Mouse (Mus musculus): ENCODE measurements around the gene Vta1. TPM values are rescaled to one million over a fixed set of nuclear protein-coding genes. Genes with fewer than 3 reads are reported as not detected.
A peak's percentile ranks its signal among the peaks of the same experiment; 100 is the strongest.

Vta1 gene
- polyA plus RNA-seq (2012; rRNA removed): 77.7 and 82.5 TPM in 2 replicates

- Histone ChIP-seq H3K27me3 (replicated peaks; ENCODE audit: control insufficient read depth, insufficient read depth, low read length) (no peaks in the 10 kb centered on the region), H3K27ac (ENCODE audit: insufficient read depth, low read depth, low read length) (0 out of 2 replicates have a peak within 1 kb of the TSS, but pooled peaks have one; percentile 33), H3K36me3 (ENCODE audit: control insufficient read depth, insufficient read depth, low read length) (no peaks in the 10 kb centered on the region), H3K4me3 (ENCODE audit: insufficient read depth, low read depth, low read length) (peak within 1 kb of the TSS; percentile 87), H3K4me1 (ENCODE audit: control insufficient read depth, insufficient read depth, low read length) (no peaks in the 10 kb centered on the region)
- peak; percentile 90 for TF ChIP-seq CTCF (conservative IDR thresholded peaks at IDR 0.05; ENCODE audit: insufficient read depth, insufficient read length, low read depth, low read length)
- TF ChIP-seq POLR2A (IDR thresholded peaks at IDR 0.05; ENCODE audit: low read depth, low read length): no peak
- peak; percentile 99 for DNase-seq
- under 1% methylated on average over 50 of the region's 50 CpGs for WGBS
These were observed at the start of gene Vta1, which contains the start of gene Nmbr for GRCm38 (mm10) chr10:14705072-14706066. Gene Vta1 (minus strand): TSS chr10:14705560. Gene Nmbr (plus strand): TSS chr10:14705591.

DNA sequence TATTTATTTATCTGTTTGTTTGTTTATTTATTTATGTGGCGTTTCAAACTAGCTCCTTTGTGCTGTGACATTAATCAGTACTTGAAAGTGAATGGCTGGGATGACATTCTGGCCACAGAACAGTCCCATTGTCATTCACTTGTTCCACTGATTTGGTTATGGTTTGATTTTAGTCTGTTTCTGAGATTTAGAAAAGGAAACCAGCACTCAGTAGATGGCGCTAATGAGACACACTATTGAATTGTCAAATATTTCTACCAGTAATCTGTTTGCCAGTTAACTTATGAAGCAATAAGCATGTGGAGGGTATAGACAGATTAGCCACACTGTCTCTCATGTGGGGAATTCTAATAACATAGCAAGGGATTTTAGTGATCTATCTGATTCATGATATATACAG, 28.9 kb upstream of the Vta1 start:
- no peak overlapping the region for H3K4me3 ChIP-seq (ENCODE audit: insufficient read depth, low read depth, low read length)
- DNase-seq: peak; percentile 30
- H3K27ac ChIP-seq (ENCODE audit: insufficient read depth, low read depth, low read length): no peak overlapping the region
- H3K36me3 ChIP-seq (ENCODE audit: control insufficient read depth, insufficient read depth, low read length): no peaks in the 10 kb centered on the region
- no peak for TF ChIP-seq CTCF (conservative IDR thresholded peaks at IDR 0.05; ENCODE audit: insufficient read depth, insufficient read length, low read depth, low read length)
- TF ChIP-seq POLR2A (IDR thresholded peaks at IDR 0.05; ENCODE audit: low read depth, low read length): no peak
- WGBS: 11% methylated on average over 2 of the region's 2 CpGs
- no peaks in the 10 kb centered on the region for H3K27me3 ChIP-seq (replicated peaks; ENCODE audit: control insufficient read depth, insufficient read depth, low read length)
- no peaks in the 10 kb centered on the region for H3K4me1 ChIP-seq (ENCODE audit: control insufficient read depth, insufficient read depth, low read length)

DNA sequence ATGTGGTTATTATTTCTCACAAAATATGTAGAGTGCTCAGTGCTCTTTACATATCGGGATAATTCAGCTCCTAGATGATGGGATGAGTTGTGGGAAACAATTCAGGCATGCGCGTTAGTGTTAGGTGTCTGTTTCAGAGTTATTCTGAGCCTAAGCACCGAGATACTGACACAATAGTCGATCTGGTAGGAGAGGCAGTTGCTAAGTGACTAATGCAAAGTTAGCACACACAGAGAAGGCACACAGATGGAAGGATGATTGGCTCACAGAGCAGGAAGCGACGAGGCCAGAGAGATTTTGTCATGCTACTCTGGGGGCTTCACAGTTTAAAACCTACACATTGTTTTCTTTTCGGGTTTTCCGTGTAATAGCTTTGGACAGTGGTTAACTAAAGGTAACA, 20.3 kb upstream of the Vta1 start:
- no peaks in the 10 kb centered on the region for H3K4me1 ChIP-seq (ENCODE audit: control insufficient read depth, insufficient read depth, low read length)
- DNase-seq: no peak
- no peak overlapping the region for H3K4me3 ChIP-seq (ENCODE audit: insufficient read depth, low read depth, low read length)
- no peaks in the 10 kb centered on the region for H3K36me3 ChIP-seq (ENCODE audit: control insufficient read depth, insufficient read depth, low read length)
- WGBS: 69% methylated on average over 9 of the region's 9 CpGs
- TF ChIP-seq CTCF (conservative IDR thresholded peaks at IDR 0.05; ENCODE audit: insufficient read depth, insufficient read length, low read depth, low read length): no peak
- TF ChIP-seq POLR2A (IDR thresholded peaks at IDR 0.05; ENCODE audit: low read depth, low read length): no peak
- H3K27me3 ChIP-seq (replicated peaks; ENCODE audit: control insufficient read depth, insufficient read depth, low read length): no peaks in the 10 kb centered on the region
- no peak overlapping the region for H3K27ac ChIP-seq (ENCODE audit: insufficient read depth, low read depth, low read length)

- 64% methylated on average over 3 of the region's 3 CpGs for WGBS
- Histone ChIP-seq H3K27me3 (replicated peaks; ENCODE audit: control insufficient read depth, insufficient read depth, low read length) (no peaks in the 10 kb centered on the region), H3K27ac (ENCODE audit: insufficient read depth, low read depth, low read length) (no peak within 1 kb of the TSS), H3K36me3 (ENCODE audit: control insufficient read depth, insufficient read depth, low read length) (no peaks in the 10 kb centered on the region), H3K4me1 (ENCODE audit: control insufficient read depth, insufficient read depth, low read length) (no peaks in the 10 kb centered on the region), H3K4me3 (ENCODE audit: insufficient read depth, low read depth, low read length) (no peak within 1 kb of the TSS)
- DNase-seq: no peak
- TF ChIP-seq CTCF (conservative IDR thresholded peaks at IDR 0.05; ENCODE audit: insufficient read depth, insufficient read length, low read depth, low read length): no peak
These were observed 12.8 kb upstream of the Vta1 start, which contains the start of gene Gje1 for GRCm38 (mm10) chr10:14718114-14718513. Gene Gje1 (minus strand): TSS chr10:14718214.

- TF ChIP-seq CTCF (conservative IDR thresholded peaks at IDR 0.05; ENCODE audit: insufficient read depth, insufficient read length, low read depth, low read length) (no peak), POLR2A (IDR thresholded peaks at IDR 0.05; ENCODE audit: low read depth, low read length) (no peak)
- no peak overlapping the region for H3K27ac ChIP-seq (ENCODE audit: insufficient read depth, low read depth, low read length)
- H3K4me1 ChIP-seq (ENCODE audit: control insufficient read depth, insufficient read depth, low read length): no peaks in the 10 kb centered on the region
- no peak overlapping the region for H3K4me3 ChIP-seq (ENCODE audit: insufficient read depth, low read depth, low read length)
- DNase-seq: no peak
- 54% methylated on average over 4 of the region's 4 CpGs for WGBS
- no peaks in the 10 kb centered on the region for H3K27me3 ChIP-seq (replicated peaks; ENCODE audit: control insufficient read depth, insufficient read depth, low read length)
- H3K36me3 ChIP-seq (ENCODE audit: control insufficient read depth, insufficient read depth, low read length): no peaks in the 10 kb centered on the region
These were observed 1.4 kb downstream of the Vta1 start for GRCm38 (mm10) chr10:14703830-14704420.

DNA sequence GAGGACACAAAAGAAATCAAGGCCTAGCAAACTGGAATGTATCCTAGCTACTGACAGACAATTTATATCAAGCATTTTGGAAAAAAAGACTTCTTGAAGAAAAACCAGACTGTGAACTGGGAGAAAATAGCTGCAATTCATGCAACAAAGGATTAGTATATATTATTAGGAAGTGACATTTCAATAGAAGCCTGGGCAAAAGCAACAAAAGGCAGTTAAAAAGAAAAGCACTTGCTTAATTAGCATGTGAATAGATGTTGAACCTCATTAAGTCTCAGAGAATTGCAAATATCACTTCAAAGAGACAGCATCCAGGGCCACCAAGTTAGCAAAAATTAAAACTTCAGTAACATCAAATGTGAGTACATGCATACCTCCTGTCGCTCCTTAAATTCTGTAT, 2.1 kb downstream of the Vta1 start:
- WGBS: 82% methylated on average over 1 of the region's 1 CpGs

GRCm38 (mm10) chr10:14690349-14690748, 15.0 kb downstream of the Vta1 start:
- H3K36me3 ChIP-seq (ENCODE audit: control insufficient read depth, insufficient read depth, low read length): no peaks in the 10 kb centered on the region

More for the DNA sequence above, 2.1 kb downstream of the Vta1 start:
- TF ChIP-seq CTCF (conservative IDR thresholded peaks at IDR 0.05; ENCODE audit: insufficient read depth, insufficient read length, low read depth, low read length): no peak
- no peak for TF ChIP-seq POLR2A (IDR thresholded peaks at IDR 0.05; ENCODE audit: low read depth, low read length)
- H3K27me3 ChIP-seq (replicated peaks; ENCODE audit: control insufficient read depth, insufficient read depth, low read length): no peaks in the 10 kb centered on the region
- no peak overlapping the region for H3K27ac ChIP-seq (ENCODE audit: insufficient read depth, low read depth, low read length)
- H3K4me3 ChIP-seq (ENCODE audit: insufficient read depth, low read depth, low read length): no peak overlapping the region
- H3K36me3 ChIP-seq (ENCODE audit: control insufficient read depth, insufficient read depth, low read length): no peaks in the 10 kb centered on the region
- no peaks in the 10 kb centered on the region for H3K4me1 ChIP-seq (ENCODE audit: control insufficient read depth, insufficient read depth, low read length)
- no peak for DNase-seq

More at GRCm38 (mm10) chr10:14690349-14690748, 15.0 kb downstream of the Vta1 start:
- Histone ChIP-seq H3K27ac (ENCODE audit: insufficient read depth, low read depth, low read length) (no peak overlapping the region), H3K4me3 (ENCODE audit: insufficient read depth, low read depth, low read length) (no peak overlapping the region), H3K4me1 (ENCODE audit: control insufficient read depth, insufficient read depth, low read length) (no peaks in the 10 kb centered on the region; the same call in 1 of the 2 replicates), H3K27me3 (replicated peaks; ENCODE audit: control insufficient read depth, insufficient read depth, low read length) (no peaks in the 10 kb centered on the region)
- WGBS: 73% methylated on average over 3 of the region's 3 CpGs
- DNase-seq: no peak
- TF ChIP-seq POLR2A (IDR thresholded peaks at IDR 0.05; ENCODE audit: low read depth, low read length) (no peak), CTCF (conservative IDR thresholded peaks at IDR 0.05; ENCODE audit: insufficient read depth, insufficient read length, low read depth, low read length) (no peak)

Data from kidney, adult 2 months (tissue).